Mouse (Mus musculus) R1 (cell line): ENCODE data around the gene Zfr2.

Source experiments
- DNase-seq: peaks from one replicate; pipeline ENCODE4 v3.0.0-alpha.2; 2018; ENCODE audit warnings: low read depth, low spot score

Gene Zfr2

DNA sequence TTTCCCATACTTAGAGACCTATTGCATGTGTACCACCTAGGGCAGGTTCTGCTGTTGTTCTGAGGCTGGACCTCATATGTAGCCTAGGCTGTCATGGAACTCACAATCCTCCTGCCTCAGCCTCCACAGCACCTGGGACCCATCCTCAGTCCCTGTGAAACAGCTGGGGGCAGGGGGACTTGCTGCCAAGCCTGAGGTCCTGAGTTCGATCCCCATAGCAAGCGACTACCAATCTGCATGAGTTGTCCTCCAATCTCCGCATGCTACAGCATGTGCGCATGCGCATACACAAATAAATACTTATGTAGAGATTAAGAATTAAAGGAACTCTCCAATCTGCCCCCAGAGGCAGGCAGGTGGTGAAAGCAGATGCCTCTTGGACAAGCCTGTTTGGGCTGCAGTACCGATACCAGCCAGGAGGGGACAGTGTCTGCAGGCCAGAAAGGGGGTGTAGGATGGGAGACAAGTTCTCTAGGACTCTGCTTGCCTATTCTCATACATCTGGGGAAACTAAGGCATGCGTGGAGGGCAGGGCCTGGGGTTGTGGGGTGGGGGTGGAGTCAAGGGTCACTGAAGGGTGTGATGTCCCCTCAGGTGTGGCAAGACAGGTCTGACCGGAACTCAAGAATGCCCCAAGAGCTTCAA is 54.7 kb downstream of the Zfr2 start:
- DNase-seq, result peak; percentile 87

DNA sequence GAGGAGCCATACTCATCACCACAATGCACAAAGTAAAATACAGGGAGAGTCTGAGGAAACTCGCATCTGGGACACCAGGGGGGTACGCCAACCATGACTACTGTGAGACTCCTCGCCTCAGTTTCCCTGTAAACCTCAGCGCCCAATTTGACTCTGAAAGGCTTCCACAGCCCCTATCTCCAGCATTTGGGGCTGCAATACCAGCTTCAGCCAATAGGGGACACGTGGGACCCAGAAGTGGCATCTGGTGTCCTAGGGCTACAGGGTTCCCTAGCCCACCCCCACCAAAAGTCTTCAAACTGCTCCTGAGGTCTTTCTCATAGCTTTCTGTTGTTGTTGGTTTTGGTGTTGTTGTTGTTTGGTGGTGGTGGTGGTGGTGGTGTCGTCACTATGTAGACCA is 55.6 kb downstream of the Zfr2 start:
- peak; percentile 82 for DNase-seq

DNA sequence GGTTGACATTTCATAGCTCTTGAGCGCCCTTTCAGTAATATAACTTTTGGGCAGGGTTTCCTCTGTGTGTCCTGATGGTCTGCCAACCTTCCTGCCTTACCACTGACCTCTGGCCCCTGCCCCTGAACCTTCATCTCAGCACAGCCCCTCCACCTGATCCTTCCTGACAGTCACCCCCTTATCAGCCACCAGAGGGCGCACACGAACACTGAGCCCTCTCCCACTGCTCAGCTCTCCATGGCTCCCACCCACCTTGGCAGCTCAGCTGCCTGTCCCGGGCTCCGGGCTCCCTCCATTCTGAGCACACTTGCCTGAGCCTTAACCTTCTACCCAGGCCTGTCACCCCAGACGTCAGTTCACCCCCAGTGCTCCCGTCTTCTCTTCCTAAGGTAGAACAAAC is 56.3 kb downstream of the Zfr2 start:
- peak; percentile 87 for DNase-seq

DNA sequence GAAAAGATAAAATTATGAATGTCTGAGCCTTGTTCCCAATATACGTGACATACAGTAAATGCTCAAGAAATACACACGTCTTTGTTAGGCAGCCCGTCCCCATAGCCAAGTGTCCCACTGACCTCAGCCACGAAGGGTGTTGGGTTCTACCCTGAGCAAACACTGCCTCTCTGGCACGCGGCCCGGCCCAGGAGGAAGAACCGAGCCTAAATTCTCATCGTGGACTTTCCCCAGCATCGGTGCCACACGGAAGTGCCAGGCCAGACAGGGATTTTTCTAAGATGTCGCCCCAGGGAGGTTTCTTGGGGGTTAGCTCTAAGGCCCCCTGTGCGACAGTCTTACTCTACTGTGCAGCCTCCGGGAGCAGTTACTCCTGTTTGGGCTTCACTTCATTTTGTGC is 56.9 kb downstream of the Zfr2 start:
- DNase-seq, result no peak

DNA sequence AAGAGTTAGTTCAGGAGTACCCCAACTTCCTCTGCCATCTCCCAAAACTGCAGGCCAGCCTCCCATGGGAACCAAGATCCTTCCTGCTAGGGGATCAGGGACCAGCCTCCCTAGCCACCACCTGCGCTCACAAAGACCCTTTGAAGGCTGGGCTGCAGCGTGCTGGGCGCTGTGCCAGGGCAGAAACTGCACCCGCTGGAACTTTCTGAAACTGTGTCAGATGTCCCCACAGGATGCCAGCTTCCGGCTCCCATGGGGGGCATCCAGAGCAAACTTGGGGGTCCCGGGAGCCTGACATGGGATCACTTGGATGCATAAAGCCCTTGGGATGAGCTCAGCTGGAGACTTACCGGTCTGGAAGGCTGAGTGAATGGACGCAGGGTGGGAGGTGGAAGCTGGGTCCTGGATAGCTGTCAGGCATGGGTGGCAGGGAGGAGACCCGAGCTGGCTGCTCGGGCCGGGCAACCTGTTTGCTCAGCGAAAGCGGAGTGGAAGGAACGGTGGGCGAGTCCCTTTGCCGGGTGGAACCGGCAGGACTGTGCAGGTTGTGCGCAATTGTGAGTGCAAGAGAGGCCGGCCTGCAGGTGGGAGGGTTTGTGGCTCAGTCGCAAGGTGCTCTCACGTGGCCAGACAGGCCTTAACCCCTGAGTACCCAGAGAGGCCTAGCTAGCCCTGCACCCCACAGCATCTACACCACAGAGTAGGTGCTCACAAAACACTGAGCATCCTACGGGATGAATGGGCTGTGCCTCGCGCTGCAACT is 57.9 kb downstream of the Zfr2 start:
- peak; percentile 57 for DNase-seq

DNA sequence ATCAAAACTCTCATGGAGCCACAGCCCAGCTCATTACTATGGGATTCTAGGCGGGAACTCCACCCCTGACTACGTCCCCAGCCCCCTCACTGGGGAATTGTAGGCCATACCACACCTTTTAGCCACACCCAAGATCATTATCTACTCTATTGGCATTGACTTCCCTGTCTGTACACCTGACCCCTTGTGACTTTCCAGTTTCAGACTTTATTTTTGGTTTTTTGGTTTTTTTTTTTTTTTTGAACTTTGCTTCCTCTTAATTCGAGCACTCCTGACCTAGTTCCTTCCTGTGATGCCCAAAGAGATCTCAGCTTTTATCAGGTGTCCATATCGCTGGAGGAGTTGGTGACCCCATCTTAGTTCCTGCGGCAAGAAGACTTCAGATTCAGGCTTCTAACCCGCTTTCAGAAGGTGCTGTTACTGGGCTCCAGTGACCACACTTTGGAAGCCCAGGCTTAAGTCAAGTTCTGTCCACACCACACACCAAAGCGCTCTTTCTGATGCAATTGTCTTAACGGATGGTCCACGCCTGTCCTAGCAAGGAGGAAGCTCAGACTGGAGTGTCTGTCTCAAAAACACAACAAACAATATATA is 58.7 kb downstream of the Zfr2 start, which contains the start of gene Tjp3:
Gene Tjp3 (minus strand): TSS at position 71 of the 594 bp plus-strand sequence.
- DNase-seq, result no peak

DNA sequence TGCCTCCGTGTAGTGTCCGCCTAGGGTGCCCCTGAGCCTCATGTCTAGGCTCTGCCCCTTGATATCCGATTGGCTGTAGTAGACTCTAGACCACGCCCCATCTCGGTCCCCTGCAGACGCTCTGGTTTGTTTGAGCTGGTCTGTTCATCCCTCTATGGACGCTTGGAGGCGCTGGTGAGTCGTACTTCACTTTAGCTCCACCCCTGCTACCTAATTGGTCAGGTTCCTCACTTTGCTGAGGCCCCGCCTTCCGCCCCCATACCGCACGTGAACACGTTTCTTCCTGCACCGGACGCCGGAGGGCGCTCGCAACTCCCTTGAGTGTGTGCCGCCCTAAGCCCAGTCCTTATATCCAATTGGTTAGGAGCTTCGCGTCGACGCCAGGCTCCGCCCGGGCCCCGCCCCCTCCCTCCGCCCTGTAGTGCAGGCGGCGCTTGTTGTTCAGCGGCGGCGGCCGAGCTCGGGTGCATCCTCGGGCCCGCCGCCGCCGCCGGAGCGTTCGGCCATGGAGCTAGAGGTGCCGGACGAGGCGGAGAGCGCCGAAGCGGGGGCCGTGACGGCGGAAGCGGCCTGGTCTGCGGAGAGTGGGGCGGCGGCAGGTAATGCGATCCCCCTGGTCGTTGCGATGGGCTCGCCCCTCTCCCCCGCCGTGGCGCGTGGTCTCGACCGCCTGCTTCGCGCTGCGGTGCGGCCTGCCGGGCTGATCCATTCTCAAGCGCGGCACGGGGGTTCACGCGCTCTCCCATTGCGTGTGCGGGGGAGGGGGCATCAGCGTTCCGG is 59.8 kb downstream of the Zfr2 start, which contains the start of gene Pip5k1c:
Gene Pip5k1c (plus strand): TSS at position 410 of the 780 bp plus-strand sequence.
- peak; percentile 100 for DNase-seq

DNA sequence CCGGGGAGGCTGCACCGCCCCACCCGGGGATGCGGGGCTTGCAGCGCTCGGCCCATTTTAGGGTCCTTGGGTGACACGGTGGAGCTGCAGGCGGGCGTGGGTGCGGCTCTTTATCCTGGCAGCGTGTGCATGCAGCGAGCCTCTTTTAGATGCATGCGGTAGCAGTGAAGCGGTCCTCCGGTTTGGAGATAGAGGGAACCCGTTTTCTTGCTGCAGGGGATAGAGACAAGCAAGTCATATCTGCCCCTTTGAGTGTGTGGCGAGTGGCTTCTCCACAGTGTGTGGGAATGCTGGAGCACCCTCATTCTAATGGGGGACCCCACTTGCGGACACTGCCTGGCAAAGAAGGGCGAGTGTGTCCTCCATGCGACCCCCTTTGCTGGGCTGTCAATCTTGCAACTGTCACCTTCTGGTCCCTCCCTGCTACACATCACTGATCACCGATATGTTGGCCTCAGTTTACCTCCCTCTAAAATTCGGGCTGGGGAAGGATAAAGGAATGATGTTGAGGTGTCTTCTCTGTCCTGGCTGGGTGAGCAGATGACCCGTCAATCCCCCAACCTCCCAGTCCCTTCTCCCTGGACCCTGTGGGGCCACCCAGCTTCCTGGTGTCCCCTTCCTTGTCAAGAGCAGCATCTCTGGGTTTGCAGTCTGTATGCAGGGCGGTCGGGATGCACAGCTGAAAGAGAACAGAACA is 60.5 kb downstream of the Zfr2 start:
- DNase-seq, result no peak

DNA sequence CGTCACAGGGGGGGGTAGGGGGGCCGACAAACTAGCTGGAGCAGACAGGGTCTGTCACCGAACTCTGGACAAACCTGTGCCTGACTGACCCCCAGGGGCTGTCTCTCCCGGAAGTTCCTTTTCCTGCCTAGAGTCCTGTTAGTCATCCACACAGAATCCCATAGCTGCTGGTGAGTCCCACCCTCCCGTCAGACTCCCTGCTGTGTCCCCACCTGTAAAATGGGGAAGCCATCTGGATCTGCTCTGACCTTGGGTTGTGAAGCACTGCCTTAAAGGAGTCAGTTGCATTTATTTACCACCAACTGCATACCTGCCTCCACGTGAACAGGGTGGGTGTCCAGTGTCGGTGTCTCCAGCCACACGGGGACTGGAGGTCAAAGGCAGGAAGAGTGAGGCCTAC is 61.5 kb downstream of the Zfr2 start:
- DNase-seq, result peak; percentile 60

DNA sequence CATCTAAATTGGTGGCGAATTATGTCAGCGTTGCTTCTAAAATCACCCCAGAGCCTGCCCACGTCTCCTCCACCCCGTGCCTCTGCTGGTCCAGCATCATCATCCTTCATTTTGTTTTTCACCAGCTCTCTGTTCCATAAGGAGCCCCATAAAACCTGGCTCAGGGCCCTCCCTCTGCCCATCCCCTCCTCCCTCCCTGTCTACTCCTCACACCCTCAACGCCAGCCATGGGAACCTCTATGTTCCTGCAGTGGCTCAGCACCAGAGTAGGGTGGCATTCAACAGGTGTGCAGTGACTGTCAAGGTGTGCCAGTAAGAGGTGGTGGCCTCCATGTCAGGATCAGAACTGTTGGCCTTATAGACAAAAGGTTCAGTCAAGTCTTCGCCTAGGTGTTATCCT is 62.2 kb downstream of the Zfr2 start:
- no peak for DNase-seq

DNA sequence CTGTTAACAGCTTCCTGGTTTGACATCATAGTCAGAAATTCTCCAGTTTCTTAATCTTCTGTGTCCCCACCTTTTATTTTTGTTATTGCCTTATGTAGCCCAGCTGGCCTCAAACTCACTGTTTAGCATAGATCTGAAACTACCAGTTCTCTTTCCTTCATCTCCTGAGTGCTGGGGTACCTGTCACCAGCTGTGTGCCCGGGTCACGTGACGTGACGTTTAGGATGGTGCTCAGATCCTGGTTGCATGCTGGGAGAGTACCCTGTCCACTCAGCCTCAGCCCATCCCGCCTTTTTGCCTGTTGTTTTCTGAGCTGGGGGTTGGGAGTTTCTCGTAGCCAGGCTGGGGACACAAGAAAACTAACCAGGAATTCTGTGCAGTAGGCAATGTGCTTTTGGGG is 64.3 kb downstream of the Zfr2 start:
- no peak for DNase-seq

DNA sequence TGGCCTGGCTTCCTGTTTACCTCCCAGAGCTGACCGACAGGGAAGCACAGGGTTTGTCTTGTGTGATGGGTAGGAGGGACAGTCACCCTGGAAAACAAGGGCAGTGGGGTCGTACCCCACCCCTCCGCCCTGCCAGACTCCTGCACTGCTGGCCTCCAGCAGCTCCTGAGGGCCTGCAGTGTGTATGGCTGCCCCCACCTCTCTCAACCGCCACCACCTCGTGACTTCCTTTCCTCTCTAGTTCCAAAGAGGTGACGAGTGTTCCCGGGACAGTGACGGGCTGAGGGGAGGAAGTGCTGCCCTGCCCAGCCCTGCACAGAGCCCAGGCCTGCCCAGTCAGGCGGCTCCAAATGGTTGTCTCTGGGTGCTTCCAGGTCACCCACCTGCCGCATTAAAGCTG is 64.9 kb downstream of the Zfr2 start:
- no peak for DNase-seq

DNA sequence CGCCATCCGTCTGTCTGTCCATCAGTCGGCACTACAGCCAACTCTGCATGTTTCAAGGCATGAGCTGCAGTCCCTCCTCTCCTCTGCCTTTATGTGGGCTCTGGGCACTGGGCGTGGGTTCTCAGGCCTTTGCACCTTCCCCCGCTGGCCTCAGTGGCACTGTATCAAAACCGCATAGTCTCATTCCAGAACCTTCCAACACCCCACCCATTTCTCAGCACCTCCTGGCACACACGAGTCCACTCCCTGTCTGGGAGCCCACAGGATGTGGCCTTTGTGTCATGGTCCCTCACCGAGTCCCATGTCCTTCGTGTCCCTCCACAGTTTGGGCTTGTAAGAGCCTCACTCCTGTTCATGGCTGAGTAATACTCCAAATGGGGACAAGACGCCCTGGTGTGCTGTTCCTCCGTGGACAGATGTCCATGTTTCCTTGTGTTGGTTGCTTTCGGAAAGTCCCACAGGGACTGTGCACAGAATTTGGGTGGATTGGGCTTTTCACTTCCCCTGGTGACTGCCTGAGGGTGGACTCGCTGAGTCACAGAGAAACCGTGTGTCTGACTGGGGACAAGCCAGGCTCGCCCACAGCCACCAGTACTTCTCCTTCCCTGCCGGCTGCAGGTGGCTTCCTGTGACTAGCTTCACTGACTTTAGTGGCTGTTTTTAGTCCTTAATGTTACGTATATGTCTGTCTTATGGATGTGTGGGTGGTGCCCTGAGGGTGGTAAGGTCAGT is 65.6 kb downstream of the Zfr2 start:
- no peak for DNase-seq

DNA sequence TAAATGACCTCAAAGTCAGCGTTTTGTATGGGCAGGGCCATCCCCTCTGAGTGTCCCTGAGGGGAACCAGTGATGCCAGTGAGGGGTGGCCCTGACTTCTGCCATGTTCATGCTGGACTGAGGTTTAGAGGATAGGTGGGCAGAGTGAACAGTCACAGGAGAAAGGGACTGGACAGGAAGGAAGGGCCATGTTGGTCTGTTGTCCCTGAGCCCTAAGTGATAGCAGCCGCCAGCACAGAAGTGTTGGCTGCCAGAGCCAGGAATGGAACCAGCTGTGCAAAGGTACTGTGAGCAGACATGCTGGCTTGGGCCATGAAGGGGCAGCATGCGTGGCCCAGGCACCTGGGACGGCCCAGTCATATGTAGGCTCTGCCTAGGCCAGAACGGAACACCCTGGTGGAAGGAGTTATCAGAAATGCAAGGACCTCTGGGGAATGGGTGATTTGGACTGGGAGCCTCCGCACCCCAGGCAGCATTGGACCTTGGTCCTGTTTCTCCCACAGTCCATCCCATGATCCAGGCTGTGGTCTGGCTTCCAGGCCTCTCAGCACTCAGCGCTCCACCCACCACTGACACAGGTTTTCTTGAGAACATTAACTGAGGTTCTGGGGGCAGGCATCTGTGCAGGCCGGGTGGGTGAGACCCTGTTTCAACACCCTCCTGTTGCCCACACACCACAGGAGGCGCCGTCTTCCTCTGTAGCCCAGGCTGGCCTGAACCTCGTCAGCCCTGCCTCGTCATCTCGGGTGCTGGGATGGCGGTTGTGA is 66.8 kb downstream of the Zfr2 start:
- DNase-seq, result no peak

DNA sequence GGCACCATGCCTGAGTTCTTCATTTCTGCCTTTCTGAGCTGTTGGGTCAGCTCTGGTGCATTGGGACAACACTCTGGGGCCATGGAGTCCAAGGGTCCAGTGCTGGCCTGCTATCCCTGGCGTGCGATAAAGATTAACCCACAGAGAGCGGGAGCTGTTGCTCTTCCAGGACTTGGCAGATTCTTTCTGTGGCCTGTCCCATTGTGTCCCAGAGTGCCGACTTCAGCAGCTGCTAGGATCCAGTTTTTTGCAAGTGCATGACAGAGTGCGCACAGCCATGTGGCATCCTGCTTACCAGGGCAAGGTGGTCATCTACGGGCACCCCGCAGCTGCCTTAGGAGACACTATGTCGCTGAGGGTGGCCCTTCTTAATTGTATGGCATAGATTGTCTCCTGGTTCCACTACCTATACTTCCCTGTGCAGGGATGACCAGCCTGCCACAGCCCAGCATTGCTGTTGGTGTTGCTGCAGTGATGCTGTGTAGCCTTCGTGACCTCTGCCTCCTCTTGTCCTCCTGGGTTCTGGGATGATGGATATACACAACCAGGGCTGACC is 67.5 kb downstream of the Zfr2 start:
- no peak for DNase-seq

DNA sequence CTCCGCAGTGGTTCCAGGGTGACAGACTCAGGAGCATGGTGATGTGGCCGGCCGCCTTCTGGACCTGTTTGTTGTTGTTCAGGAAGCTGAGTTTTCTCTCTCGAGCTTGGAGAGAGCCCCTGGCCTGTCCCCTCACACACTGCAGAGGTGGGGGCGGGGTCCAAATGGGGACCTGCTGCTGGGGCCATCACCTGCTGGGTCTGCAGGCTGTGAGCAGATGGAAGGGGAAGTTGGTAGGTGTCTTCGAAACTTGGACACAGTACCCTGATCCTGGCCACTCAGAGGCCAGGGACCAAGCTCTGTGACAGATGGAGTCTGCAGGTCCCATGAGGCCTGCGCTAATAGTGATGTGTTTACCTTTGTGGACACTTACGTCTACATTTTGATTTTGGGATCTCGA is 68.4 kb downstream of the Zfr2 start:
- DNase-seq, result no peak
